Mouse (Mus musculus): ENCODE measurements around the gene Vmn2r9. TPM values are rescaled to one million over a fixed set of nuclear protein-coding genes. Genes with fewer than 3 reads are reported as not detected.
"Not testable (repeated sequence)": the region's sequence is repeated elsewhere in the genome, so short reads cannot be mapped to it uniquely, and the experiment has no call there.

The Vmn2r9 gene
- polyA plus RNA-seq (2015; fragmentation: Nextera tagmentation; extraction: Ambion mirVana) = not detected in 2 replicates

DNA sequence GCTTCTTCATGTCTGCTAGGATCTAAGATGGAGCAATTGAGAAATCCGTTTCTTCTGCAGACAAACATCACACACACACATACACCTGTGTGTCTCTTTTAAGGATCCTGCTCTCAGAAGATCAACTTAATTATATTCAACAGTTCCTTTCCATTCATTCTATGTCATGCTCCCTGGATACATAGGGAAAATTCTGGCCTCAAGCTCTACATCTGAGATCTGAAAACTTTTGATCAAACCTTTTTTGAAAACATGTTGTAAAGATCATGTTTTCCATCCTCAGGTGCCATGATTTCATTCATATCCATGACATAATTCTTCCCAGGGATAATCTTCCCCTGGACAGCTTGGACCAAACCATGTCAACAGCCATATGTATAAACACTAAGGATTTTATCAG lies at the start of gene Vmn2r9:
TSS of gene Vmn2r9 (minus strand) at position 101 of the 400 bp plus-strand sequence.
- not testable (repeated sequence) for ATAC-seq (ENCODE audit: low read depth); H3K4me3 ChIP-seq (ENCODE audit: low read length); H3K27ac ChIP-seq (ENCODE audit: low read length); H3K4me2 ChIP-seq (ENCODE audit: low read depth, low read length); H3K36me3 ChIP-seq (ENCODE audit: control insufficient read depth, insufficient read depth, low read length); H3K9ac ChIP-seq (ENCODE audit: low read length); H3K4me1 ChIP-seq (replicated peaks; ENCODE audit: control insufficient read depth, insufficient read depth, low read length); H3K27me3 ChIP-seq (ENCODE audit: control insufficient read depth, insufficient read depth, low read depth, low read length); H3K9me3 ChIP-seq (ENCODE audit: control insufficient read depth, low read length)
- 55% methylated on average over 1 of the region's 1 CpGs for WGBS

DNA sequence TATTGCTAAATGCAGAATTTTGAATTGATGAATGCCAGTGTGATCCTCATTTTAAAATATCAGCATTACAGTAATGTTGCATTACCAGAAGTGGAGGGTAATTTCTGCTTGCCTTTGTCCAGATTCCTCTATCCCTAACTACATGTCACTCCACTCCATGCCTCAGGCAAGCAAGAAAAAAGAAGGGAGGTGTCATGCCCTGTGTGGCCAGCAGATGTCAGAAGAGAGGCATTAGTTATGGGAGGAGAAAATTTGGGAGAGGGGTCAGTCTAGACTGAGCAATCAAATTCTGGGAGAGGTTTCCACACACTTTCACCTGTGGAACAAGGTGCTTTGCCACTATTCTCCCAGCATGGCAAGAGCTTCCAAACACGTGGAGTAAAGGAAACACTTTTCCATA lies 14.3 kb upstream of the Vmn2r9 start:
- not testable (repeated sequence) for ATAC-seq (ENCODE audit: low read depth); H3K27ac ChIP-seq (ENCODE audit: low read length); H3K27me3 ChIP-seq (ENCODE audit: control insufficient read depth, insufficient read depth, low read depth, low read length); H3K9me3 ChIP-seq (ENCODE audit: control insufficient read depth, low read length); H3K4me2 ChIP-seq (ENCODE audit: low read depth, low read length); H3K36me3 ChIP-seq (ENCODE audit: control insufficient read depth, insufficient read depth, low read length); H3K4me1 ChIP-seq (replicated peaks; ENCODE audit: control insufficient read depth, insufficient read depth, low read length); H3K4me3 ChIP-seq (ENCODE audit: low read length); H3K9ac ChIP-seq (ENCODE audit: low read length)
- 17% methylated on average over 1 of the region's 1 CpGs for WGBS

DNA sequence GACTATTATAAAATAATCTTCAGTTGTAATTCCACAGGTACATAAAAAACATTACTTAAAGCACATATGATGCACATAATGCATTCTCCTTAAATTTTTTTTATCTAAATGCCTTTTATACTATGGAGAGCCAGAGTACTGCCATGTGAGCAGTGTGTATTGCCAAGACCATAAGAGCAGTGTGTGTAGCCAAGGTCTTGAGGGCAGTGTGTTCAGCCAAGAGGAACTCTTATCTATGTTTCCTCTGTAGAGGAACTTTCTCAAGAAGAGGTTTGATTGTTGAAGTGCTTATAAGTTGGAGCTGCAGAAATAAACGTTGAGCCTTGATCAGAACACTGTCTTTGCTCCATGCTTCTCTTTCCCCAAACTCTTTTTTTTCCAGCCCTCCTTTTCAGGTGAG lies 2.9 kb downstream of the Vmn2r9 start:
- Histone ChIP-seq H3K36me3 (ENCODE audit: control insufficient read depth, insufficient read depth, low read length) (no peaks in the 10 kb centered on the region), H3K4me3 (ENCODE audit: low read length) (no peak overlapping the region), H3K27ac (ENCODE audit: low read length) (no peak overlapping the region), H3K9me3 (ENCODE audit: control insufficient read depth, low read length) (no peaks in the 10 kb centered on the region), H3K4me2 (ENCODE audit: low read depth, low read length) (no peak overlapping the region), H3K9ac (ENCODE audit: low read length) (no peak overlapping the region), H3K4me1 (replicated peaks; ENCODE audit: control insufficient read depth, insufficient read depth, low read length) (no peaks in the 10 kb centered on the region), H3K27me3 (ENCODE audit: control insufficient read depth, insufficient read depth, low read depth, low read length) (no peaks in the 10 kb centered on the region)
- 0 out of 2 replicates have a peak, but pooled peaks have one; percentile 56 for ATAC-seq (ENCODE audit: low read depth)
- 24% methylated on average over 1 of the region's 1 CpGs for whole genome bisulfite sequencing

DNA sequence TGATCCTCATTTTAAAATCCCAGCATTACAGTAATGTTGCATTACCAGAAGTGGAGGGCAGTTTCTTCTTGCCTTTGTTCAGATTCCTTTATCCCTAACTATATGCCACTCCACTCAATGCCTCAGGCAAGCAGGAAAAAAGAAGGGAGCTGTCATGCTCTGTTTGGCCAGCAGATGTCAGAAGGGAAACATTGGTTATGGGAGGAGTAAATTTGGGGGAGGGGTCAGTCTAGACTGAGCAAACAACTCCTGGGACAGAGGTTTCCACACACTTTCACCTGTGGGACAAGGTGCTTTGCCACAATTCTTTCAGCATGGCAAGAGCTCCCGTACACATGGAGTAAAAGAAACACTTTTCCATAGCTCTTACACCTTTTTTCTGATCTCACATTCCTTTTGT lies 16.2 kb downstream of the Vmn2r9 start:
- 0 out of 2 replicates have a peak, but pooled peaks have one; percentile 28 for ATAC-seq (ENCODE audit: low read depth)
- Histone ChIP-seq H3K4me2 (ENCODE audit: low read depth, low read length) (no peak overlapping the region), H3K4me1 (replicated peaks; ENCODE audit: control insufficient read depth, insufficient read depth, low read length) (no peaks in the 10 kb centered on the region), H3K9me3 (ENCODE audit: control insufficient read depth, low read length) (no peaks in the 10 kb centered on the region), H3K4me3 (ENCODE audit: low read length) (no peak overlapping the region), H3K27me3 (ENCODE audit: control insufficient read depth, insufficient read depth, low read depth, low read length) (no peaks in the 10 kb centered on the region), H3K27ac (ENCODE audit: low read length) (no peak overlapping the region), H3K36me3 (ENCODE audit: control insufficient read depth, insufficient read depth, low read length) (no peaks in the 10 kb centered on the region), H3K9ac (ENCODE audit: low read length) (no peak overlapping the region)
- WGBS = 52% methylated on average over 1 of the region's 1 CpGs

DNA sequence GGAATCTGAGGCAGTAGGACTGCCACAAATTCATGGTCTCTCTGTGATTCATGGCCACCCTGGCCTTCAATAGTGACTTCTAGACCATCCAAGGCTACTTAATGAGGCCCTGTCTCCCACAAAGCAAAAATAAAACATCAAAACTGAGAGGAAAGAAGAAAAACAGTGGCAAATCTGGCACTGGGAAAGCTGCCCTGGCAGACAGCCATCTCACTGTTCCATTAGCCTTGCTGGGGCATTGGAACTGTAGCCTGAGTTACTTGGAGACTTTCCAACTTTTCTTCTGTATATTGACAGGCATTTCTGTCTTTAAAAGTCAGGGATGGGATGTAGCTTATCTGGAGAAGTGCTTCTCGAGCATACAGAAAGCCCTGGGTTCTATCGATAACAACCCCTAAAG lies 29.1 kb downstream of the Vmn2r9 start:
- H3K9ac ChIP-seq (ENCODE audit: low read length) = no peak overlapping the region
- no peaks in the 10 kb centered on the region for H3K36me3 ChIP-seq (ENCODE audit: control insufficient read depth, insufficient read depth, low read length)
- no peaks in the 10 kb centered on the region for H3K9me3 ChIP-seq (ENCODE audit: control insufficient read depth, low read length)
- 76% methylated on average over 2 of the region's 2 CpGs for WGBS
- no peak overlapping the region for H3K4me2 ChIP-seq (ENCODE audit: low read depth, low read length)
- H3K27me3 ChIP-seq (ENCODE audit: control insufficient read depth, insufficient read depth, low read depth, low read length) = no peaks in the 10 kb centered on the region
- H3K4me3 ChIP-seq (ENCODE audit: low read length) = no peak overlapping the region
- no peak for ATAC-seq (ENCODE audit: low read depth)
- H3K27ac ChIP-seq (ENCODE audit: low read length) = no peak overlapping the region
- no peaks in the 10 kb centered on the region for H3K4me1 ChIP-seq (replicated peaks; ENCODE audit: control insufficient read depth, insufficient read depth, low read length)

DNA sequence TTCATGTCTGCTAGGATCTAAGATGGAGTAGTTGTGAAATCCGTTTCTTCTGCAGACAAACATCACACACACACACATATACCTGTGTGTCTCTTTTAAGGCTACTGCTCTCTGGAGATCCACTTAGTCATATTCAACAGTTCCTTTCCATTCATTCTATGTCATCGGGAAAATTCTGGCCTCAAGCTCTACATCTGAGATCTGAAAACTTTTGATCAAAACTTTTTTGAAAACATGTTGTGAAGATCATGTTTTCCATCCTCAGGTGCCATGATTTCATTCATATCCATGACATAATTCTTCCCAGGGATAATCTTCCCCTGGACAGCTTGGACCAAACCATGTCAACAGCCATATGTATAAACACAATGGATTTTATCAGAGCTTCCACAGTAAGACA lies 43.7 kb downstream of the Vmn2r9 start, which contains the start of gene Vmn2r8:
TSS of gene Vmn2r8 (minus strand) at position 101 of the 400 bp plus-strand sequence.
- H3K36me3 ChIP-seq (ENCODE audit: control insufficient read depth, insufficient read depth, low read length); H3K9me3 ChIP-seq (ENCODE audit: control insufficient read depth, low read length); H3K4me2 ChIP-seq (ENCODE audit: low read depth, low read length); H3K4me3 ChIP-seq (ENCODE audit: low read length); ATAC-seq (ENCODE audit: low read depth); H3K9ac ChIP-seq (ENCODE audit: low read length); H3K27me3 ChIP-seq (ENCODE audit: control insufficient read depth, insufficient read depth, low read depth, low read length); H3K4me1 ChIP-seq (replicated peaks; ENCODE audit: control insufficient read depth, insufficient read depth, low read length); H3K27ac ChIP-seq (ENCODE audit: low read length): not testable (repeated sequence)
- 72% methylated on average over 2 of the region's 2 CpGs for WGBS

DNA sequence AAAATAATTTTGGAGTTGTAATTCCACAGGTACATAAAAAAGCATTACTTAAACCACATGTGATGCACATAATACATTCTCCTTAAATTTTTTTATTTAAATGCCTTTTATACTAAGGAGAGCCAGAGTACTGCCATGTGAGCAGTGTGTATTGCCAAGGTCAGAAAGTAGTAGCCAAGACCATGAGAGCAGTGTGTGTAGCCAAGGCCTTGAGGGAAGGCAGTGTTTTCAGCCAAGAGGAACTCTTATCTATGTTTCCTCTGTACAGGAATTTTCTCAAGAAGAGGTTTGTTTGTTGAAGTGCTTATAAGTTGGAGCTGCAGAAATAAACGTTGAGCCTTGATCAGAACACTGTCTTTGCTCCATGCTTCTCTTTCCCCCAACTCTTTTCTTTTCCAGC lies 48.8 kb downstream of the Vmn2r9 start:
- no peak overlapping the region for H3K27ac ChIP-seq (ENCODE audit: low read length)
- no peaks in the 10 kb centered on the region for H3K9me3 ChIP-seq (ENCODE audit: control insufficient read depth, low read length)
- ATAC-seq (ENCODE audit: low read depth) = peak; percentile 76
- H3K4me3 ChIP-seq (ENCODE audit: low read length) = no peak overlapping the region
- H3K4me1 ChIP-seq (replicated peaks; ENCODE audit: control insufficient read depth, insufficient read depth, low read length) = no peaks in the 10 kb centered on the region
- H3K9ac ChIP-seq (ENCODE audit: low read length) = no peak overlapping the region
- H3K36me3 ChIP-seq (ENCODE audit: control insufficient read depth, insufficient read depth, low read length) = no peaks in the 10 kb centered on the region
- H3K4me2 ChIP-seq (ENCODE audit: low read depth, low read length) = no peak overlapping the region
- WGBS = 20% methylated on average over 1 of the region's 1 CpGs
- H3K27me3 ChIP-seq (ENCODE audit: control insufficient read depth, insufficient read depth, low read depth, low read length) = no peaks in the 10 kb centered on the region

DNA sequence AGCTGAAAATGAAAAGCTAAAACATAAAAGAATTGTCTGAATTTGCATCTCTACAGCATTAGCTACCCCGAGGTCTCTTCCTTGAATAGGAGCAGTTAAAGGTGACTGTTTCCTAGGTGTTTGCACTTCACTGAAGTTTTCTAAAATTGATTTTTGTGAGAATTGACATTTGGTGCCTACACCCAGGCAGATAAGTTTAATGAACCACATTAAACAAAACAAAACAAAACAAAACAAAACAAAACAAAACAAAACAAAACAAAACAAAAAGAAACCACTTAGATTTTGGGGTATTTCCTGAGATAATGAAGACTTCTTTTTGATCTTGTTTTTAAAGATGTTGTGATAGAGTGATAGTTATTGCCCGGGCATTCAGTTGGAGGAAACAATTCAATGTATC lies 57.1 kb downstream of the Vmn2r9 start, which contains the start of gene Tmed11:
TSS of gene Tmed11 (minus strand) at position 101 of the 400 bp plus-strand sequence.
- H3K36me3 ChIP-seq (ENCODE audit: control insufficient read depth, insufficient read depth, low read length); H3K4me1 ChIP-seq (replicated peaks; ENCODE audit: control insufficient read depth, insufficient read depth, low read length): not testable (repeated sequence)
- 61% methylated on average over 2 of the region's 2 CpGs for WGBS

DNA sequence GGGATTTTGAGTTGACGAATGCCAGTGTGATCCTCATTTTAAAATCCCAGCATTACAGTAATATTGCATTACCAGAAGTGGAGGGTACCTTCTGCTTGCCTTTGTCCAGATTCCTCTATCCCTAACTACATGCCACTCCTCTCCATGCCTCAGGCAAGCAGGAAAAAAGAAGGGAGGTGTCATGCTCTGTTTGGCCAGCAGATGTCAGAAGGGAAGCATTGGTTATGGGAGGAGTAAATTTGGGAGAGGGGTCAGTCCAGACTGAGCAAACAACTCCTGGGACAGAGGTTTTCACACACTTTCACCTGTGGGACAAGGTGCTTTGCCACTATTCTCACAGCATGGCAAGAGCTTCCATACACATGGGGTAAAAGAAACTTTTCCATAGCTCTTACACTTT lies 62.0 kb downstream of the Vmn2r9 start:
- not testable (repeated sequence) for H3K36me3 ChIP-seq (ENCODE audit: control insufficient read depth, insufficient read depth, low read length); H3K4me2 ChIP-seq (ENCODE audit: low read depth, low read length); H3K9ac ChIP-seq (ENCODE audit: low read length); H3K9me3 ChIP-seq (ENCODE audit: control insufficient read depth, low read length); H3K27me3 ChIP-seq (ENCODE audit: control insufficient read depth, insufficient read depth, low read depth, low read length); H3K4me1 ChIP-seq (replicated peaks; ENCODE audit: control insufficient read depth, insufficient read depth, low read length); H3K4me3 ChIP-seq (ENCODE audit: low read length); ATAC-seq (ENCODE audit: low read depth); H3K27ac ChIP-seq (ENCODE audit: low read length)
- WGBS = 38% methylated on average over 1 of the region's 1 CpGs

More for the DNA sequence above, 57.1 kb downstream of the Vmn2r9 start, which contains the start of gene Tmed11:
- H3K27me3 ChIP-seq (ENCODE audit: control insufficient read depth, insufficient read depth, low read depth, low read length); H3K4me2 ChIP-seq (ENCODE audit: low read depth, low read length); H3K9me3 ChIP-seq (ENCODE audit: control insufficient read depth, low read length); H3K9ac ChIP-seq (ENCODE audit: low read length); ATAC-seq (ENCODE audit: low read depth); H3K4me3 ChIP-seq (ENCODE audit: low read length); H3K27ac ChIP-seq (ENCODE audit: low read length): not testable (repeated sequence)
